In the genomic region with DNA sequence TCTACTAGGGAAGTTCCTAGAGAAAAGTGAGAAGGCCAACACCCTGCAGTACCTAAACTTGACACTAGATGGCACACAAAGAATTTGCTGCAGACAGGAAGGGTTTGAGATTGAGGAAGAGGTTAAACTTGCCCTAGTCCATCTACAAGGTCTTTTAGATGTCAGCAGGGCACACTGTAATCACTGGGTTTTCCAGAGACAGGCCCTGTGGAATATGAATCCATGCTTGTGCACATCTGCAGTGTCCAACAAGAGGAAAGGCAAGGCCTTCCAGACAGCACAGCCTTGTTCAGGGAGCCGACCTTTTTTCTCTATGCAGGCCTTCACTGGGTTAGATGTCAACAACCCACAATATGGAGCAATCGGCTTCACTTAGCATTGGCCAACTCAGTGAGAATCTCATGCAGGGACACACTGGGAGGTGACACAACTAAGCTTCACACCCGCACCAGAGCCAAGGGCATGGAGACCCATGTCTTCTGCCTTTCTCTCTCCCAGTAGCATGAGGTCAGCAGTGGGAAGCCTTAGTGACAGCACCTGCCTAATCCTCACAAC, we compare ENCODE assay signal across 9 mouse cellular contexts. TPM values are rescaled to one million over a fixed set of nuclear protein-coding genes. Genes with fewer than 3 reads are reported as not detected.
DNase-seq lines count a peak whose midpoint lies in the region; ATAC-seq and TF ChIP-seq lines count a peak whose summit lies in the region.
"Had no signal": no experiment of that assay in that cellular context is flagged by ENCODE, and none has a peak within 500 bp of the region (broad histone marks: within the 10 kb centered on the region; RNA-seq: fewer than 3 reads in every experiment).

No protein-coding gene starts in this region.

- no peaks in the 10 kb centered on the region for H3K27me3 ChIP-seq in hindbrain, embryonic 13.5 days
- H3K27me3 ChIP-seq in limb, embryonic 14.5 days (ENCODE audit: control insufficient read depth, insufficient read depth, low read length): no peaks in the 10 kb centered on the region
- no peaks in the 10 kb centered on the region for H3K27me3 ChIP-seq in midbrain, embryonic 16.5 days (ENCODE audit: control insufficient read depth, insufficient read depth, low read depth, low read length)

- H3K4me1 ChIP-seq in hindbrain, embryonic 13.5 days (replicated peaks): no peaks in the 10 kb centered on the region
- no peaks in the 10 kb centered on the region for H3K4me1 ChIP-seq in limb, embryonic 14.5 days (ENCODE audit: control insufficient read depth, insufficient read depth, low read length)
- no peaks in the 10 kb centered on the region for H3K4me1 ChIP-seq in midbrain, embryonic 16.5 days (ENCODE audit: control insufficient read depth, insufficient read depth, low read length)

- peak; percentile 58 for DNase-seq in right cerebral cortex, adult 18-20 months
- no peak for DNase-seq in right cerebral cortex, postnatal 36 days (ENCODE audit: low spot score in 2 of 2)
- peak; percentile 87 for DNase-seq in brain, adult 2 months (ENCODE audit: low read depth, low spot score)
- peak; percentile 69 for DNase-seq in limb, embryonic 14.5 days (ENCODE audit: low spot score)
- peak; percentile 68 for DNase-seq in thymus, postnatal 0 days (ENCODE audit: low spot score)

- no peak overlapping the region for H3K4me2 ChIP-seq in hindbrain, embryonic 13.5 days
- H3K4me2 ChIP-seq in limb, embryonic 14.5 days (replicated peaks; ENCODE audit: low read depth, low read length, severe bottlenecking): no peak overlapping the region
- H3K4me2 ChIP-seq in midbrain, embryonic 16.5 days (ENCODE audit: low read length): no peak overlapping the region

- peaks cover 45% of the 10 kb centered on the region for H3K36me3 ChIP-seq in hindbrain, embryonic 13.5 days
- peaks cover 65% of the 10 kb centered on the region for H3K36me3 ChIP-seq in limb, embryonic 14.5 days (ENCODE audit: control insufficient read depth, insufficient read depth, low read length)
- peaks cover 7% of the 10 kb centered on the region; the same call in 1 of the 2 replicates for H3K36me3 ChIP-seq in midbrain, embryonic 16.5 days (ENCODE audit: control insufficient read depth, insufficient read depth, low read length)

- 0 out of 2 replicates have a peak overlapping the region, but pooled peaks have one; percentile 23 for H3K27ac ChIP-seq in hindbrain, embryonic 13.5 days
- H3K27ac ChIP-seq in limb, embryonic 14.5 days (replicated peaks; ENCODE audit: low read depth, low read length): no peak overlapping the region
- H3K27ac ChIP-seq in midbrain, embryonic 16.5 days (ENCODE audit: low read length): no peak overlapping the region

- TF ChIP-seq POLR2A in limb, embryonic 14.5 days (IDR thresholded peaks at IDR 0.05; ENCODE audit: borderline replicate concordance, extremely low read depth, insufficient read depth, insufficient read length): no peak

- H3K4me3 ChIP-seq in hindbrain, embryonic 13.5 days: no peak overlapping the region
- H3K4me3 ChIP-seq in limb, embryonic 14.5 days (replicated peaks; ENCODE audit: low read length): no peak overlapping the region
- H3K4me3 ChIP-seq in midbrain, embryonic 16.5 days (ENCODE audit: low read depth, low read length): no peak overlapping the region
- H3K4me3 ChIP-seq: erythroblast, embryonic 14.5 days had no signal

- ATAC-seq in erythroblast, adult 5-6 weeks (replicated peaks; ENCODE audit: low FRiP score, poor library complexity, severe bottlenecking): peak; percentile 72
- no peak for ATAC-seq in hindbrain, embryonic 13.5 days (ENCODE audit: low FRiP score)
- no peak for ATAC-seq in limb, embryonic 14.5 days (ENCODE audit: low FRiP score, low read depth)
- ATAC-seq in midbrain, embryonic 16.5 days: 0 out of 2 replicates have a peak, but pooled peaks have one; percentile 23

- H3K9me3 ChIP-seq in hindbrain, embryonic 13.5 days: no peaks in the 10 kb centered on the region
- H3K9me3 ChIP-seq in limb, embryonic 14.5 days (ENCODE audit: control insufficient read depth, low read length): no peaks in the 10 kb centered on the region
- no peaks in the 10 kb centered on the region for H3K9me3 ChIP-seq in midbrain, embryonic 16.5 days (replicated peaks; ENCODE audit: control insufficient read depth, low read length, poor library complexity, severe bottlenecking)

- H3K9ac ChIP-seq in hindbrain, embryonic 13.5 days: no peak overlapping the region
- H3K9ac ChIP-seq in limb, embryonic 14.5 days (ENCODE audit: low read depth, low read length, severe bottlenecking): no peak overlapping the region
- no peak overlapping the region for H3K9ac ChIP-seq in midbrain, embryonic 16.5 days (ENCODE audit: low read depth, low read length)

- 87% methylated on average over 3 of the region's 3 CpGs for WGBS in hindbrain, embryonic 13.5 days
- 72% methylated on average over 3 of the region's 3 CpGs for WGBS in limb, embryonic 14.5 days
- 75% methylated on average over 3 of the region's 3 CpGs for WGBS in midbrain, embryonic 16.5 days

RNA-seq across cellular contexts. Expression of a gene that starts 16.0 kb away (rescaled TPM):
- 14.4 and 15.8 TPM in 2 replicates for total RNA-seq in erythroblast, adult 5-6 weeks (2015; ENCODE audit: low replicate concordance)
- 42.5 and 56.2 TPM in 2 replicates for total RNA-seq in erythroblast, adult 5-6 weeks (2017; ENCODE audit: low replicate concordance)
- 209 and 210 TPM in 2 replicates for polyA plus RNA-seq in hindbrain, embryonic 13.5 days (2015; fragmentation: Nextera tagmentation; extraction: Ambion mirVana)
- polyA plus RNA-seq in limb, embryonic 14.5 days (2012; rRNA removed): 75.8 and 251 TPM in 2 replicates
- polyA plus RNA-seq in limb, embryonic 14.5 days (2014; fragmentation: Nextera tagmentation; extraction: Ambion mirVana): 208 and 210 TPM in 2 replicates
- polyA plus RNA-seq in midbrain, embryonic 16.5 days (2015; fragmentation: Nextera tagmentation; extraction: Ambion mirVana): 208 and 220 TPM in 2 replicates
- polyA plus RNA-seq in thymus, postnatal 0 days (2015; fragmentation: Nextera tagmentation; extraction: Ambion mirVana): 327 and 329 TPM in 2 replicates

RNA-seq across cellular contexts. Expression of a gene that starts 41.2 kb away (rescaled TPM):
- total RNA-seq in erythroblast, adult 5-6 weeks (2015; ENCODE audit: low replicate concordance): 5.2 and 10.6 TPM in 2 replicates
- 3.8 and 5.7 TPM in 2 replicates for total RNA-seq in erythroblast, adult 5-6 weeks (2017; ENCODE audit: low replicate concordance)
- 24.8 and 24.9 TPM in 2 replicates for polyA plus RNA-seq in hindbrain, embryonic 13.5 days (2015; fragmentation: Nextera tagmentation; extraction: Ambion mirVana)
- polyA plus RNA-seq in limb, embryonic 14.5 days (2012; rRNA removed): 7.3 and 12.8 TPM in 2 replicates
- polyA plus RNA-seq in limb, embryonic 14.5 days (2014; fragmentation: Nextera tagmentation; extraction: Ambion mirVana): 25.4 and 25.9 TPM in 2 replicates
- polyA plus RNA-seq in midbrain, embryonic 16.5 days (2015; fragmentation: Nextera tagmentation; extraction: Ambion mirVana): 21.4 and 26.2 TPM in 2 replicates
- 33.3 and 41.5 TPM in 2 replicates for polyA plus RNA-seq in thymus, postnatal 0 days (2015; fragmentation: Nextera tagmentation; extraction: Ambion mirVana)

Comparison
In these comparisons a context has a peak if more than half of its experiments do, and no peak if none do; other contexts are left out.
1. DNase-seq: peak in right cerebral cortex, adult 18-20 months (single experiment), brain, adult 2 months (single experiment), limb, embryonic 14.5 days (single experiment) and thymus, postnatal 0 days (single experiment); none in right cerebral cortex, postnatal 36 days (0 of 2).
2. ATAC-seq: peak in erythroblast, adult 5-6 weeks (single experiment) and midbrain, embryonic 16.5 days (single experiment); none in hindbrain, embryonic 13.5 days (single experiment) and limb, embryonic 14.5 days (single experiment).